Mouse (Mus musculus) lung, adult 2 months (tissue): ENCODE results near the gene Mrpl22. TPM values are rescaled to one million over a fixed set of nuclear protein-coding genes. Genes with fewer than 3 reads are reported as not detected.
A peak's percentile ranks its signal among the peaks of the same experiment; 100 is the strongest.
"Not testable (repeated sequence)": the region's sequence is repeated elsewhere in the genome, so short reads cannot be mapped to it uniquely, and the experiment has no call there.

Experiments used
- DNase-seq: peaks from one replicate; pipeline ENCODE4 v3.0.0; 2022
- H3K4me1 ChIP-seq: fragments of 200-500 bp; 2 replicates; pipeline ENCODE4 v1.6.1; 2011; ENCODE audit warnings: low read length; ENCODE audit not compliant: control insufficient read depth, insufficient read depth
- H3K4me3 ChIP-seq: fragments of 200-500 bp; replicated peaks from 2 replicates; pipeline ENCODE3; 2011; ENCODE audit warnings: low read depth, mild to moderate bottlenecking, control low read depth, low read length; ENCODE audit errors: extremely low read depth
- CTCF ChIP-seq: fragments of 200-500 bp; IDR thresholded peaks from 2 replicates; pipeline ENCODE4 v1.5.1; 2011; ENCODE audit warnings: mild to moderate bottlenecking, low read length, control low read depth; ENCODE audit not compliant: insufficient read depth
- POLR2A ChIP-seq: fragments of 200-500 bp; IDR thresholded peaks from 2 replicates; pipeline ENCODE4 v1.6.1; 2011; ENCODE audit warnings: low read depth, mild to moderate bottlenecking, control low read depth, low read length, borderline replicate concordance; ENCODE audit errors: extremely low read depth
- WGBS: fragments of 180-500 bp; shearing (Covaris S2); methylation state at CpG from one replicate; pipeline ENCODE4 v1.1.7; 2018; 5-methylcytosine and 5-hydroxymethylcytosine counted together
- polyA plus RNA-seq: library from polyadenylated mRNA; depleted of rRNA; stranded (reverse); fragments of >200 nt; gene quantifications from 2 replicates; pipeline ENCODE4 v1.2.3, GENCODE M21; 2012; rRNA removed

Gene Mrpl22
- polyA plus RNA-seq, 1 experiment = 22.6 TPM

GRCm38 (mm10) chr11:58223751-58224150 is 52.3 kb downstream of the Mrpl22 start:
- H3K4me3 ChIP-seq = no peak overlapping the region
- TF ChIP-seq CTCF (no peak), POLR2A (no peak)
- H3K4me1 ChIP-seq = peaks cover 8% of the 10 kb centered on the region; the same call in 1 of the 2 replicates
- no peak for DNase-seq
- 27% methylated on average over 4 of the region's 4 CpGs for WGBS

GRCm38 (mm10) chr11:58224313-58224712 is 52.9 kb downstream of the Mrpl22 start:
- no peak for DNase-seq
- TF ChIP-seq CTCF (no peak), POLR2A (no peak)
- H3K4me3 ChIP-seq = no peak overlapping the region
- WGBS = 29% methylated on average over 7 of the region's 7 CpGs
- H3K4me1 ChIP-seq = peaks cover 8% of the 10 kb centered on the region; the same call in 1 of the 2 replicates

GRCm38 (mm10) chr11:58224872-58225271 is 53.4 kb downstream of the Mrpl22 start:
- not testable (repeated sequence) for H3K4me1 ChIP-seq, H3K4me3 ChIP-seq, DNase-seq
- 64% methylated on average over 2 of the region's 2 CpGs for WGBS

- WGBS = 8% methylated on average over 5 of the region's 5 CpGs
- peak; percentile 76 for DNase-seq
- Histone ChIP-seq H3K4me3 (no peak overlapping the region), H3K4me1 (peaks cover 8% of the 10 kb centered on the region; the same call in 1 of the 2 replicates)
- TF ChIP-seq CTCF = peak; percentile 99
- no peak for TF ChIP-seq POLR2A
Measured at GRCm38 (mm10) chr11:58225655-58226054, 54.2 kb downstream of the Mrpl22 start.

- peaks cover 8% of the 10 kb centered on the region; the same call in 1 of the 2 replicates for H3K4me1 ChIP-seq
- no peak for DNase-seq
- no peak for TF ChIP-seq CTCF
- no peak for TF ChIP-seq POLR2A
Measured at GRCm38 (mm10) chr11:58226425-58226824, 55.0 kb downstream of the Mrpl22 start.

GRCm38 (mm10) chr11:58228021-58228420 is 56.6 kb downstream of the Mrpl22 start:
- DNase-seq, H3K4me1 ChIP-seq, H3K4me3 ChIP-seq: not testable (repeated sequence)
- 92% methylated on average over 2 of the region's 2 CpGs for WGBS

More at GRCm38 (mm10) chr11:58226425-58226824, 55.0 kb downstream of the Mrpl22 start:
- no peak overlapping the region for H3K4me3 ChIP-seq

Other genes starting within 250 kb of the Mrpl22 start
- 26.9 and 34.6 TPM in 2 replicates for gene Larp1, start 162.6 kb upstream of the Mrpl22 start, polyA plus RNA-seq
- 0.42 and 1.6 TPM in 2 replicates for gene Gm12248, start 78.5 kb upstream of the Mrpl22 start, polyA plus RNA-seq
- gene Cnot8, start 67.5 kb upstream of the Mrpl22 start, polyA plus RNA-seq = 41.5 and 64.0 TPM in 2 replicates
- gene Gemin5, start 3.1 kb upstream of the Mrpl22 start, polyA plus RNA-seq = 5.5 and 5.7 TPM in 2 replicates
- gene Igtp, start 27.9 kb downstream of the Mrpl22 start, polyA plus RNA-seq = 11.6 and 14.7 TPM in 2 replicates
- gene Irgm2, start 28.0 kb downstream of the Mrpl22 start, polyA plus RNA-seq = 13.9 and 16.4 TPM in 2 replicates
- gene 4930438A08Rik, start 103.1 kb downstream of the Mrpl22 start, polyA plus RNA-seq = 0.12 TPM in 1 of 2 replicates, not detected in the other
- gene Zfp692, start 135.4 kb downstream of the Mrpl22 start, polyA plus RNA-seq = 17.0 and 24.1 TPM in 2 replicates
- 30.2 and 30.6 TPM in 2 replicates for gene Zfp672, start 158.7 kb downstream of the Mrpl22 start, polyA plus RNA-seq
- gene Sh3bp5l, start 159.1 kb downstream of the Mrpl22 start, polyA plus RNA-seq = 29.4 and 36.5 TPM in 2 replicates
- 0.71 and 47.1 TPM in 2 replicates for gene Lypd8, start 207.4 kb downstream of the Mrpl22 start, polyA plus RNA-seq
- gene 1810065E05Rik, start 249.4 kb downstream of the Mrpl22 start, polyA plus RNA-seq = 1.7 TPM in 1 of 2 replicates, not detected in the other